Mouse (Mus musculus) heart, postnatal 0 days (tissue): ENCODE measurements at regions not wholly inside any gene's neighbourhood (a gene's known extent, or its start where the extent isn't known, plus 50 kb on each side); places are given as distances from the start of the nearest gene placed in this dataset.

Experiments used
- ATAC-seq: fragments of 200-750 bp; cut with Nextera tagmentation; 2 replicates; pipeline ENCODE4 v1.8.0; 2017; ENCODE audit warnings: low read depth, moderate number of reproducible peaks, moderate library complexity; ENCODE audit not compliant: insufficient read depth
- DNase-seq: peaks from one replicate; pipeline ENCODE4 v3.0.0-alpha.2; 2016; ENCODE audit warnings: low spot score
- H3K27ac ChIP-seq: fragments of 300-500 bp; sonication (generic); 2 replicates; pipeline ENCODE4 v1.5.1; 2014; ENCODE audit warnings: low read depth, mild to moderate bottlenecking
- H3K27me3 ChIP-seq: fragments of 300-500 bp; sonication (generic); 2 replicates; pipeline ENCODE4 v1.6.1; 2014; ENCODE audit warnings: low read length, mixed read lengths; ENCODE audit not compliant: control insufficient read depth, insufficient read depth
- H3K36me3 ChIP-seq: fragments of 300-500 bp; sonication (generic); replicated peaks from 2 replicates; pipeline ENCODE4 v1.6.1; 2014; ENCODE audit warnings: low read length, mixed read lengths; ENCODE audit not compliant: control insufficient read depth, insufficient read depth
- H3K4me1 ChIP-seq: fragments of 300-500 bp; sonication (generic); 2 replicates; pipeline ENCODE4 v1.6.1; 2014; ENCODE audit warnings: antibody characterized with exemption; ENCODE audit not compliant: control insufficient read depth, insufficient read depth
- H3K4me2 ChIP-seq: fragments of 300-500 bp; sonication (generic); 2 replicates; pipeline ENCODE4 v1.6.1; 2014; ENCODE audit warnings: low read depth, mild to moderate bottlenecking, low read length, moderate library complexity
- H3K4me3 ChIP-seq: fragments of 300-500 bp; sonication (generic); 2 replicates; pipeline ENCODE4 v1.5.1; 2014; ENCODE audit warnings: low read depth, low read length
- H3K9ac ChIP-seq: fragments of 300-500 bp; sonication (generic); replicated peaks from 2 replicates; pipeline ENCODE4 v1.6.1; 2014; ENCODE audit warnings: low read depth, low read length, mixed read lengths
- H3K9me3 ChIP-seq: fragments of 300-500 bp; sonication (generic); replicated peaks from 2 replicates; pipeline ENCODE4 v1.6.1; 2016; ENCODE audit warnings: low read length; ENCODE audit not compliant: control insufficient read depth
- CTCF ChIP-seq: IDR thresholded peaks from 2 replicates; pipeline ENCODE4 v1.5.1; 2016; ENCODE audit warnings: antibody characterized with exemption, control low read depth, low read depth
- EP300 ChIP-seq: IDR thresholded peaks from 2 replicates; pipeline ENCODE4 v1.6.1; 2016; ENCODE audit warnings: antibody characterized with exemption, low read depth
- WGBS: fragments of 180-500 bp; shearing (Covaris S2); extraction: QIAGEN DNeasy Blood & Tissue Kit; methylation state at CpG from one replicate; pipeline ENCODE4 v1.1.7; 2014; 5-methylcytosine and 5-hydroxymethylcytosine counted together

- WGBS = 63% methylated on average over 2 of the region's 2 CpGs
- Histone ChIP-seq H3K36me3 (no peaks in the 10 kb centered on the region), H3K27ac (no peak overlapping the region), H3K9me3 (0 out of 2 replicates have a peak, but pooled peaks cover 3% of the 10 kb centered on the region), H3K4me3 (no peak overlapping the region), H3K4me1 (no peaks in the 10 kb centered on the region), H3K9ac (no peak overlapping the region), H3K4me2 (no peak overlapping the region), H3K27me3 (no peaks in the 10 kb centered on the region)
- TF ChIP-seq CTCF (no peak), EP300 (no peak)
- DNase-seq (no peak), ATAC-seq (no peak)
These were observed 225.9 kb upstream of the Lcorl start for GRCm38 (mm10) chr5:46083293-46083692.

- no peak overlapping the region for H3K9ac ChIP-seq
- TF ChIP-seq EP300 = no peak
- no peaks in the 10 kb centered on the region for H3K27me3 ChIP-seq
- no peaks in the 10 kb centered on the region for H3K4me1 ChIP-seq
- DNase-seq (no peak), ATAC-seq (no peak)
- WGBS = 85% methylated on average over 1 of the region's 1 CpGs
- no peak overlapping the region for H3K27ac ChIP-seq
- H3K9me3 ChIP-seq = no peaks in the 10 kb centered on the region
- H3K36me3 ChIP-seq = no peaks in the 10 kb centered on the region
- H3K4me2 ChIP-seq = no peak overlapping the region
- no peak overlapping the region for H3K4me3 ChIP-seq
These were observed 216.3 kb upstream of the Lcorl start for GRCm38 (mm10) chr5:46073744-46074143.

- TF ChIP-seq CTCF (no peak), EP300 (no peak)
- H3K9ac ChIP-seq = no peak overlapping the region
- peak; percentile 13 for DNase-seq
- peak overlapping the region; percentile 57; the same call in 1 of the 2 replicates for H3K27ac ChIP-seq
- H3K36me3 ChIP-seq = no peaks in the 10 kb centered on the region
- H3K9me3 ChIP-seq = no peaks in the 10 kb centered on the region
- no peaks in the 10 kb centered on the region for H3K27me3 ChIP-seq
- H3K4me3 ChIP-seq = no peak overlapping the region
- no peak overlapping the region for H3K4me2 ChIP-seq
- no peaks in the 10 kb centered on the region for H3K4me1 ChIP-seq
- WGBS = 58% methylated on average over 4 of the region's 4 CpGs
- ATAC-seq = peak; percentile 71
These were observed 215.7 kb upstream of the Lcorl start for GRCm38 (mm10) chr5:46073136-46073535.

- TF ChIP-seq EP300 (no peak), CTCF (no peak)
- H3K9me3 ChIP-seq = no peaks in the 10 kb centered on the region
- ATAC-seq (no peak), DNase-seq (no peak)
- 78% methylated on average over 3 of the region's 3 CpGs for WGBS
- no peaks in the 10 kb centered on the region for H3K4me1 ChIP-seq
- H3K9ac ChIP-seq = no peak overlapping the region
- H3K27me3 ChIP-seq = no peaks in the 10 kb centered on the region
- no peak overlapping the region for H3K27ac ChIP-seq
- no peaks in the 10 kb centered on the region for H3K36me3 ChIP-seq
- no peak overlapping the region for H3K4me2 ChIP-seq
- H3K4me3 ChIP-seq = no peak overlapping the region
These were observed 202.5 kb upstream of the Lcorl start for GRCm38 (mm10) chr5:46059910-46060309.

- H3K27me3 ChIP-seq = no peaks in the 10 kb centered on the region
- H3K27ac ChIP-seq = no peak overlapping the region
- no peaks in the 10 kb centered on the region for H3K9me3 ChIP-seq
- H3K9ac ChIP-seq = no peak overlapping the region
- 80% methylated on average over 2 of the region's 2 CpGs for WGBS
- H3K36me3 ChIP-seq = no peaks in the 10 kb centered on the region
- ATAC-seq (no peak), DNase-seq (no peak)
- no peak for TF ChIP-seq EP300
- TF ChIP-seq CTCF = no peak
- H3K4me3 ChIP-seq = no peak overlapping the region
- H3K4me2 ChIP-seq = no peak overlapping the region
- H3K4me1 ChIP-seq = no peaks in the 10 kb centered on the region
These were observed 197.4 kb upstream of the Lcorl start for GRCm38 (mm10) chr5:46054850-46055249.

GRCm38 (mm10) chr5:46042684-46043348 lies 185.4 kb upstream of the Lcorl start:
- no peaks in the 10 kb centered on the region for H3K9me3 ChIP-seq
- H3K27ac ChIP-seq = no peak overlapping the region
- H3K4me2 ChIP-seq = no peak overlapping the region
- no peak overlapping the region for H3K9ac ChIP-seq
- WGBS = 78% methylated on average over 6 of the region's 6 CpGs
- no peaks in the 10 kb centered on the region for H3K36me3 ChIP-seq
- DNase-seq (no peak), ATAC-seq (no peak)
- no peak overlapping the region for H3K4me3 ChIP-seq
- TF ChIP-seq EP300 = no peak
- no peak for TF ChIP-seq CTCF
- no peaks in the 10 kb centered on the region for H3K27me3 ChIP-seq
- no peaks in the 10 kb centered on the region for H3K4me1 ChIP-seq
